Mouse (Mus musculus) hindbrain, embryonic 14.5 days (tissue): Measurements from ENCODE around the gene Nprl2. TPM values are rescaled to one million over a fixed set of nuclear protein-coding genes. Genes with fewer than 3 reads are reported as not detected.

Experiments
- ATAC-seq: fragments of 200-750 bp; cut with Nextera tagmentation; 2 replicates; pipeline ENCODE4 v1.8.0; 2017; ENCODE audit warnings: moderate number of reproducible peaks, mild to moderate bottlenecking, moderate TSS enrichment, moderate library complexity; ENCODE audit not compliant: low FRiP score
- DNase-seq: peaks from one replicate; pipeline ENCODE4 v3.0.0-alpha.2; 2015; ENCODE audit warnings: low spot score
- H3K27ac ChIP-seq: fragments of 300-500 bp; sonication (generic); 2 replicates; pipeline ENCODE4 v1.5.1; 2014; ENCODE audit warnings: mild to moderate bottlenecking, moderate library complexity
- H3K27me3 ChIP-seq: fragments of 300-500 bp; sonication (generic); 2 replicates; pipeline ENCODE4 v1.6.1; 2014; ENCODE audit warnings: mild to moderate bottlenecking, low read length, mixed read lengths; ENCODE audit not compliant: control insufficient read depth, insufficient read depth
- H3K36me3 ChIP-seq: fragments of 300-500 bp; sonication (generic); replicated peaks from 2 replicates; pipeline ENCODE4 v1.6.1; 2014; ENCODE audit not compliant: control insufficient read depth, insufficient read depth
- H3K4me1 ChIP-seq: fragments of 300-500 bp; sonication (generic); replicated peaks from 2 replicates; pipeline ENCODE4 v1.6.1; 2014; ENCODE audit warnings: antibody characterized with exemption, low read length, mixed read lengths; ENCODE audit not compliant: control insufficient read depth, insufficient read depth
- H3K4me2 ChIP-seq: fragments of 300-500 bp; sonication (generic); replicated peaks from 2 replicates; pipeline ENCODE4 v1.6.1; 2014; ENCODE audit warnings: mild to moderate bottlenecking, moderate library complexity
- H3K4me3 ChIP-seq: fragments of 300-500 bp; sonication (generic); replicated peaks from 2 replicates; pipeline ENCODE4 v1.5.1; 2014; ENCODE audit warnings: mild to moderate bottlenecking, low read length
- H3K9ac ChIP-seq: fragments of 300-500 bp; sonication (generic); 2 replicates; pipeline ENCODE4 v1.6.1; 2014
- H3K9me3 ChIP-seq: fragments of 300-500 bp; sonication (generic); 2 replicates; pipeline ENCODE4 v1.6.1; 2016; ENCODE audit warnings: low read length; ENCODE audit not compliant: control insufficient read depth
- WGBS: fragments of 180-500 bp; shearing (Covaris S2); extraction: QIAGEN DNeasy Blood & Tissue Kit; methylation state at CpG from one replicate; pipeline ENCODE4 v1.1.7; 2014; 5-methylcytosine and 5-hydroxymethylcytosine counted together
- polyA plus RNA-seq: library from polyadenylated mRNA; unstranded; fragments of >200 nt; fragmentation: Nextera tagmentation; extraction: Ambion mirVana; gene quantifications from 2 replicates; pipeline ENCODE4 v1.2.1, GENCODE M21; 2014

Nprl2 gene
- polyA plus RNA-seq, 1 experiment from 2014 or later = 65.8 TPM

GRCm38 (mm10) chr9:107549297-107550074 lies 7.5 kb downstream of the Nprl2 start:
- Histone ChIP-seq H3K4me2 (no peak overlapping the region), H3K27me3 (peaks cover 45% of the 10 kb centered on the region), H3K4me1 (peaks cover 32% of the 10 kb centered on the region), H3K4me3 (no peak overlapping the region), H3K9me3 (no peaks in the 10 kb centered on the region), H3K36me3 (peaks cover 9% of the 10 kb centered on the region), H3K9ac (no peak overlapping the region), H3K27ac (no peak overlapping the region)
- DNase-seq (no peak), ATAC-seq (no peak)
- 87% methylated on average over 20 of the region's 20 CpGs for WGBS

GRCm38 (mm10) chr9:107550491-107551116 lies 8.6 kb downstream of the Nprl2 start:
- Histone ChIP-seq H3K9ac (peak overlapping the region; percentile 59; the same call in 1 of the 2 replicates), H3K27me3 (peaks cover 45% of the 10 kb centered on the region), H3K4me3 (0 out of 2 replicates have a peak overlapping the region, but pooled peaks have one; percentile 33), H3K36me3 (no peaks in the 10 kb centered on the region), H3K27ac (no peak overlapping the region), H3K9me3 (no peaks in the 10 kb centered on the region), H3K4me1 (peaks cover 38% of the 10 kb centered on the region), H3K4me2 (peak overlapping the region; percentile 59)
- DNase-seq (no peak), ATAC-seq (no peak)
- 23% methylated on average over 23 of the region's 23 CpGs for WGBS

DNA sequence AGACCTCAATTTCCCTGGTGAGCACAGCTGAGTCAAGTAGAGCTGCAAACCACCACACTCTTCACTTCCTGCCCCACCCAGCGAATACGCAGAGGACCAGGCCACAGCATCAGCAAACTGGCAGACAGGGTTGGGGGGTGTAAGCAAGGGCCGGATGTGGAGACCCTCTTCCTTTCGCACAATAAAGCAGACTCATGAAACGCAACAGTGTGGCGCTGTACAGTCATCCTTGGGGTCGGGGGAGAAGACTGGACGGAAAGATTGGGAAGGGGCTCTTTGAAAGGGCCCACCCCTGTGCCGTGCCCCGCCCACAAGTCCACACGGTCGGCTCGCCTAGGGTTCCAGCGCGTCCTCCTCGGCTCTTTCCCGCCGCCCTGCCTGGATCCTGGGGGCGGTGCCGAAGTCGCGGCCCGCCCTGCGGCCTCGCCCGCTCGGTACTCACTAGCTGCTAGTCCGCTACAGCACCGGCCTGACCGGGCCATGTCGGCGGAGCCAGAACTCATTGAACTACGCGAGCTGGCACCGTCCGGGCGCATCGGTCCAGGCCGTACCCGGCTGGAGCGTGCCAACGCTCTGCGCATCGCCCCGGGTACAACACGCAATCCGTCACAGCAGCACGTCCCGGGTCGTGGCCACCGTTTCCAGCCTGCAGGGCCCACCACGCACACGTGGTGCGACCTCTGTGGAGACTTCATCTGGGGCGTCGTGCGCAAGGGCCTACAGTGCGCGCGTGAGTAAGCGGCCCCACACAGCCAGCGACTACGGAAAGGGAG lies 9.3 kb downstream of the Nprl2 start, which contains the start of gene Rassf1:
Rassf1 (plus strand) TSS at position 439 of the 773 bp plus-strand sequence.
- H3K9ac ChIP-seq = peak within 1 kb of the TSS; percentile 59
- no peaks in the 10 kb centered on the region for H3K36me3 ChIP-seq
- H3K27me3 ChIP-seq = peaks cover 45% of the 10 kb centered on the region
- H3K4me3 ChIP-seq = peak within 1 kb of the TSS; percentile 33
- H3K4me1 ChIP-seq = peaks cover 44% of the 10 kb centered on the region
- 2% methylated on average over 63 of the region's 63 CpGs for WGBS
- H3K9me3 ChIP-seq = no peaks in the 10 kb centered on the region
- peak within 1 kb of the TSS; percentile 59 for H3K4me2 ChIP-seq
- no peak within 1 kb of the TSS for H3K27ac ChIP-seq
- no peak for DNase-seq
- no peak for ATAC-seq

DNA sequence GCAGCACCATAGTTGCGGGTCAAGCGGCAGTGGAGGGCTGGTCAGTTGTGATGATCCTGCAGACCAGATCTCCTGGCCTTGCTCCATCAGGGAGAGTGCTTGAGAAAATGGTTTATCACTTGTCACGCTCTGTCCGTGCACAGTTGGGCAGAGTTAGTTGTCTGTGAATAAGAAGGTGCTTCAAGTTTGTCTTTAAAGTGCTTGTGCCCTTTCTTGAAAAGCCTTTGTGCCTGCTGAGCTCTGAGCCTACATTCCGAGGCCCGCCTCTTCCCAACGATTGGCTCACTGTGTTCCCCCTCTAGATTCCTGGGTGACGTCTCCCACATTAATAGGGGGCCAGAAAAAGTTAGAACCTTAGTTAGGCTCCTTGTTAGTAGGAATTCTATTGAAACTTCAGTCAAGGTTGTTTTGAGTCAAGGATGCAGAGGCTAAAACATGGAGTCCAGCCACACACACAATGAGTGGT lies 9.9 kb downstream of the Nprl2 start:
- no peak overlapping the region for H3K27ac ChIP-seq
- H3K4me1 ChIP-seq = peaks cover 44% of the 10 kb centered on the region
- H3K4me2 ChIP-seq = peak overlapping the region; percentile 59
- DNase-seq (no peak), ATAC-seq (no peak)
- no peaks in the 10 kb centered on the region for H3K36me3 ChIP-seq
- H3K27me3 ChIP-seq = peaks cover 45% of the 10 kb centered on the region
- no peaks in the 10 kb centered on the region for H3K9me3 ChIP-seq
- WGBS = 10% methylated on average over 8 of the region's 8 CpGs
- peak overlapping the region; percentile 59 for H3K9ac ChIP-seq
- H3K4me3 ChIP-seq = peak overlapping the region; percentile 33

DNA sequence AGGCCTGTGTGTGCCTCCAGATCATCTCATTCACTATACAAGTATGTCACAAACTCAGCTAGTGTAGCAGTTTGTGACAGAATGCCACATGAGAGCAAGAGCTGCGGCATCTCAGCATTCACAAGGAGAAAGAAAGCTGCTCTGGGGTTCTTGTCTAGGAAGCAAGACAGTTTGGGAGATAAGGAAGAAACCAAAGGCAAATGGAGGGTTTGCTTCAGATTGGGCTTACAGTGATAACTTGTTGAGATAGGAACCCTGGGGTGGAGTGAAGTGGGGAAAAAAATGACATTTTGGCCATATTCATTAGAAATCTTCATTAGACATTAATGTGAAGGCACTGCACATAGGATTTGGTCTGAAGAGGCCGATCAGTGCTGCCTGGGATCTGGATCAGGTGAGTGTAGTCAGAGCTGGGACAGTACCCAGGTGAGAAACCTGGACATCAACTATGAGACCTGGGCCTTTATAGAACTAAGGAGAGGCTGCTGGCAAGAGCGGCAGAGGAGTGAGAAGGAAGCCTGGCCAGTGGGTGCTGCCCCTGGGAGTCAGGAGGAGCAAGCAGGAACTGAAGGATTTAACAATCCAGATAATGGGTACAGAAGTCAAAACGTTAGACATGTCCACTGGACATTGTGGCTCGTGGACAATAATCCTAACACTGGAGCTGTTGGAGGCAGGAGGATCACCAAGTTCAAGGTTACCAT lies 10.8 kb downstream of the Nprl2 start:
- DNase-seq (no peak), ATAC-seq (no peak)
- Histone ChIP-seq H3K9ac (no peak overlapping the region), H3K4me2 (peak overlapping the region; percentile 75), H3K9me3 (no peaks in the 10 kb centered on the region), H3K27me3 (peaks cover 45% of the 10 kb centered on the region), H3K27ac (no peak overlapping the region), H3K4me3 (peak overlapping the region; percentile 74), H3K36me3 (peaks cover 8% of the 10 kb centered on the region), H3K4me1 (peaks cover 37% of the 10 kb centered on the region)
- 84% methylated on average over 5 of the region's 5 CpGs for WGBS

DNA sequence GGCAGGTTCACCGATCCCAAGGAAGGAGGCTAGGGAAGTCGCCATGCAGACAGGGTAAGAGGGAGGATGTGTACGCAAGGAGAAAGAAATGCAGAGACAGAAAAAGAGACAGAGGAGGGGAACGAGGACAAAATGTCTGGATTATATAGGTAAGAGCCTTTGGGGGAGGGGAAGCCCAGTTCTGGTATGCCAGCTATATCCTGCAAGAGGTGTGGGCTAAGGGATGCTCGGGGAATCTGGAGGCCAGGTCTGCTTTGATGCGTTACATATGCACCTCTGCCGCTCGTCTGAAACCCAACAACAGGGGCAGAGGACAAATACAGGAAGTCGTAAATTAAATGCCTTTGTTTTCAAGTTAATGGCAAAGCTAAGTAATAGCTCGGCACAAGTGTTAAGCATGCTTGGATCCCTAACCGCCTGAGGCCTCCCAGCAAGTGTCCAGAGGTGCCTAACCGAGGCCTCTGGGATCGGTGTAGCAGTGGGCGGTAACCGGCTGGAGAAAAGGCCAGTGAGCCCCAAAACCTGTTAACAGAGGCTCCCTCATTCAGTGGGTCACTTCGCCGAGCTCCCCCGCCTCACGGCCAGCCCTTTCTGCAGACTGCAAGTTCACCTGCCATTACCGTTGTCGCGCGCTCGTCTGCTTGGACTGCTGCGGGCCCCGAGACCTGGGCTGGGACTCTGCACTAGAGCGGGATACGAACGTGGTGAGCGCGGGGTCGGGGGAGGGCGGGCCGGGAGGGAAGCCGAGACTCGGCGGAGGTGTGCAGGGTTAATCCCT lies 11.7 kb downstream of the Nprl2 start:
- peak overlapping the region; percentile 75 for H3K4me2 ChIP-seq
- peak overlapping the region; percentile 73 for H3K27ac ChIP-seq
- no peaks in the 10 kb centered on the region for H3K9me3 ChIP-seq
- peaks cover 16% of the 10 kb centered on the region for H3K36me3 ChIP-seq
- ATAC-seq (peak; percentile 69; the same call in 1 of the 2 replicates), DNase-seq (no peak)
- peak overlapping the region; percentile 63 for H3K9ac ChIP-seq
- WGBS = 5% methylated on average over 36 of the region's 37 CpGs
- peak overlapping the region; percentile 74 for H3K4me3 ChIP-seq
- H3K4me1 ChIP-seq = peaks cover 37% of the 10 kb centered on the region
- H3K27me3 ChIP-seq = peaks cover 43% of the 10 kb centered on the region

DNA sequence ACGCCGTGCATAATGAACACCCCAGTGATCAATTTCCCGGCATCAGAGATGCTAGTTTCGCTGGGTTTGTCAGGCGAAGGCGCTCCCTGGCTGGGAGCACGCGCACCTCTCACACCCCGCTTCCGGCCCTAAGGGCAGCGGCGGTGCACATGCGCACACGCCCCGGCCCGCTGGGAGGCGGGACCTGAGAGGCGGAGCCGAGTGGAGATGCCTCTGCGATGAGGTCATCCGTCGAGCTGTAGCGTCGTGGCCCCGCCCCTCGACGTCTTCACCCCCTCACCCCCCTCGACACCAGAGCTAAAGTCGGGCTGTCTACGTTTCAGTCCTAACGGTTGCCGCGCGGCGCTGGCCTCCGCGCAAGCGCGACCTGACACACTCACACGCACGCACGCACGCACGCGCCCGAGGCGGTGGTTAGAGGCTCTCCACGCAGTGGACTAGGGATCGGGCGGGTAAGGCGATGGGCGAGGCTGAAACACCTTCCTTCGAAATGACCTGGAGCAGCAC lies 12.3 kb downstream of the Nprl2 start:
- peaks cover 23% of the 10 kb centered on the region for H3K36me3 ChIP-seq
- H3K9me3 ChIP-seq = no peaks in the 10 kb centered on the region
- ATAC-seq (peak; percentile 93), DNase-seq (peak; percentile 99)
- under 1% methylated on average over 53 of the region's 53 CpGs for whole genome bisulfite sequencing
- H3K9ac ChIP-seq = peak overlapping the region; percentile 80
- H3K4me2 ChIP-seq = peak overlapping the region; percentile 75
- H3K27me3 ChIP-seq = peaks cover 37% of the 10 kb centered on the region
- H3K4me1 ChIP-seq = peaks cover 37% of the 10 kb centered on the region
- peak overlapping the region; percentile 74 for H3K4me3 ChIP-seq
- H3K27ac ChIP-seq = peak overlapping the region; percentile 87

DNA sequence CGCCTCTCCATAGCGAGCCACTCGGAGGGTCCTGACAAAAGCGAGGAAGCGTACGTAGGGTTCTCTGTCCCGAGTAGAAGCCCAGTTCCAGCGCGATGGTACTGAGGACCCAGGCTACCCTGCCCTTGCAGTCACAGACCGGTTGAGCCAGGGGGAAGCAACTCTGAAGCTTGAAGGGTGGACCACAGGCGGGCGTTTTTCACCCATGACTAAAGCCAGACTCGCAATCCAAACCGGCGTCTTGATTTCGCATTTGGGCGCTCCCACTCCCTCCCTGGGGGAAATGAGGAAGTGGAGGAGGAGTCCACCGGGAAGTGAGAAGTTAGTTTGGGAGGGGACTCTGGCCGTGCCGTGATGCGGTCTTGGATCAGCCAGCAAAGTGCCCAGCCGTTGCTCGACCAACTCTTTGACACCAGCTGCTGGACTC lies 13.0 kb downstream of the Nprl2 start:
- H3K4me2 ChIP-seq = peak overlapping the region; percentile 75
- peaks cover 37% of the 10 kb centered on the region for H3K4me1 ChIP-seq
- peak overlapping the region; percentile 74 for H3K4me3 ChIP-seq
- peak overlapping the region; percentile 87 for H3K27ac ChIP-seq
- ATAC-seq (peak; percentile 32), DNase-seq (no peak)
- H3K9me3 ChIP-seq = no peaks in the 10 kb centered on the region
- H3K9ac ChIP-seq = peak overlapping the region; percentile 80
- H3K27me3 ChIP-seq = peaks cover 30% of the 10 kb centered on the region
- peaks cover 30% of the 10 kb centered on the region for H3K36me3 ChIP-seq
- WGBS = 0% methylated on average over 23 of the region's 23 CpGs
